Mouse (Mus musculus): ENCODE results near the gene Bdh2.

DNA sequence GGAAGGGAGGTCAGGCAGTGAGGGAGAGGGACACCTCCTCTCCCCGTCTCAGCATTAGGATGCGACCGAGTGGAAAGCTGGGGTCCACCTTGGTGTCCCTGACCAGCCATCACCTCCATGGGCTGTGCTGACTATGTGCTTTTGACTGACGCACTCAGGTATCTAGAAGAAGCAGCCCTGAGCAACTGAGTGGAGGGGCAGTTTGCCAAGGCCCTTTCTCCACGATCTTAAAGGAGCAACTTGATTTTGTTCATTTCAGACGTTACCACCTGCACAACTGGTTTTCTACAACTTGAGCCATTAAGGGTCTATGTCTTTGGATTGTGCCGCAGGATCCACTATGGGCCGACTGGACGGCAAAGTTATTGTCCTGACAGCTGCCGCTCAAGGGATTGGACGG lies 4.2 kb downstream of the Bdh2 start:
- TF ChIP-seq CTCF (IDR thresholded peaks at IDR 0.05; ENCODE audit: extremely low read depth, insufficient read depth, insufficient read length, insufficient replicate concordance) (no peak), POLR2A (IDR thresholded peaks at IDR 0.05; ENCODE audit: low read depth, low read length) (no peak)
